Mouse (Mus musculus) layer of hippocampus, adult 2 months (tissue): ENCODE measurements at regions not wholly inside any gene's neighbourhood (a gene's known extent, or its start where the extent isn't known, plus 50 kb on each side); places are given as distances from the start of the nearest gene placed in this dataset.

Source experiments
- DNase-seq, 2 experiments: peaks; one replicate each; pipeline ENCODE4 v3.0.0; 2022; ENCODE audit warnings: low spot score in 2 of 2
- H3K27ac ChIP-seq: fragments of 200-600 bp; 2 replicates; pipeline ENCODE4 v1.8.1; 2022
- H3K4me3 ChIP-seq: fragments of 200-600 bp; 2 replicates; pipeline ENCODE4 v1.8.1; 2022; ENCODE audit warnings: mild to moderate bottlenecking
- CTCF ChIP-seq: fragments of 200-600 bp; conservative IDR thresholded peaks from 2 replicates; pipeline ENCODE4 v1.8.1; 2022; ENCODE audit warnings: antibody characterized with exemption, mild to moderate bottlenecking, moderate library complexity

GRCm38 (mm10) chr9:88273304-88273703, 53.7 kb upstream of the Nt5e start:
- Histone ChIP-seq H3K27ac (no peak overlapping the region), H3K4me3 (no peak overlapping the region)
- no peak for TF ChIP-seq CTCF

GRCm38 (mm10) chr9:88274040-88274439, 53.0 kb upstream of the Nt5e start:
- Histone ChIP-seq H3K4me3 (no peak overlapping the region), H3K27ac (no peak overlapping the region)
- peak; percentile 13 to 25 for DNase-seq
- no peak for TF ChIP-seq CTCF

More at GRCm38 (mm10) chr9:88273304-88273703, 53.7 kb upstream of the Nt5e start:
- no peak for DNase-seq

- no peak for DNase-seq
- Histone ChIP-seq H3K27ac (no peak overlapping the region), H3K4me3 (no peak overlapping the region)
- TF ChIP-seq CTCF: no peak
Observed at GRCm38 (mm10) chr9:88274681-88275336, 52.2 kb upstream of the Nt5e start.

- no peak for TF ChIP-seq CTCF
- H3K4me3 ChIP-seq: no peak overlapping the region
- no peak overlapping the region for H3K27ac ChIP-seq
- DNase-seq: no peak
Observed at GRCm38 (mm10) chr9:88276023-88276568, 50.9 kb upstream of the Nt5e start.

GRCm38 (mm10) chr9:88277031-88277430, 50.0 kb upstream of the Nt5e start:
- H3K27ac ChIP-seq: no peak overlapping the region
- no peak for TF ChIP-seq CTCF
- H3K4me3 ChIP-seq: no peak overlapping the region
- no peak for DNase-seq
